Mouse (Mus musculus): ENCODE results near the gene 2900011O08Rik.

GRCm38 (mm10) chr16:13940847-13941395 lies 45.5 kb upstream of the 2900011O08Rik start:
- TF ChIP-seq POLR2A (IDR thresholded peaks at IDR 0.05; ENCODE audit: insufficient read depth, low read depth, low read length) (no peak), CTCF (IDR thresholded peaks at IDR 0.05; ENCODE audit: insufficient read depth, low read depth, low read length) (no peak)

Measured in olfactory bulb, adult 2 months (tissue).